Mouse (Mus musculus): ENCODE results near the gene A930017K11Rik. TPM values are rescaled to one million over a fixed set of nuclear protein-coding genes. Genes with fewer than 3 reads are reported as not detected.

A930017K11Rik gene
- polyA plus RNA-seq (2014; fragmentation: Nextera tagmentation; extraction: Ambion mirVana): 0.16 and 0.26 TPM in 2 replicates

GRCm38 (mm10) chr17:25951803-25952623 is at the start of gene A930017K11Rik:
TSS of gene A930017K11Rik (minus strand) at chr17:25952565.
- H3K4me1 ChIP-seq (ENCODE audit: insufficient read depth): no peaks in the 10 kb centered on the region
- H3K4me2 ChIP-seq: peak within 1 kb of the TSS; percentile 74
- H3K4me3 ChIP-seq (ENCODE audit: low read depth, low read length): peak within 1 kb of the TSS; percentile 41
- TF ChIP-seq CTCF (IDR thresholded peaks at IDR 0.05; ENCODE audit: low read depth): no peak
- DNase-seq (peak; percentile 43), ATAC-seq (ENCODE audit: insufficient read depth) (0 out of 2 replicates have a peak, but pooled peaks have one; percentile 35)
- peak within 1 kb of the TSS; percentile 0; the same call in 1 of the 2 replicates for H3K9ac ChIP-seq
- WGBS: 1% methylated on average over 57 of the region's 58 CpGs
- H3K9me3 ChIP-seq (ENCODE audit: low read depth, low read length): no peaks in the 10 kb centered on the region
- H3K36me3 ChIP-seq (ENCODE audit: insufficient read depth): 0 out of 2 replicates have a peak, but pooled peaks cover 2% of the 10 kb centered on the region
- H3K27me3 ChIP-seq (ENCODE audit: insufficient read depth, low read length): peaks cover 40% of the 10 kb centered on the region
- no peak within 1 kb of the TSS for H3K27ac ChIP-seq (ENCODE audit: low read depth)

GRCm38 (mm10) chr17:25998425-25998824 is 46.1 kb upstream of the A930017K11Rik start:
- no peaks in the 10 kb centered on the region for H3K4me1 ChIP-seq (ENCODE audit: insufficient read depth)
- H3K36me3 ChIP-seq (ENCODE audit: insufficient read depth): peaks cover 28% of the 10 kb centered on the region; the same call in 1 of the 2 replicates
- WGBS: 89% methylated on average over 11 of the region's 11 CpGs
- no peak overlapping the region for H3K4me3 ChIP-seq (ENCODE audit: low read depth, low read length)
- DNase-seq (no peak), ATAC-seq (ENCODE audit: insufficient read depth) (no peak)
- H3K9me3 ChIP-seq (ENCODE audit: low read depth, low read length): no peaks in the 10 kb centered on the region
- no peak overlapping the region for H3K27ac ChIP-seq (ENCODE audit: low read depth)
- H3K9ac ChIP-seq: no peak overlapping the region
- no peak overlapping the region for H3K4me2 ChIP-seq
- TF ChIP-seq CTCF (IDR thresholded peaks at IDR 0.05; ENCODE audit: low read depth): no peak
- no peaks in the 10 kb centered on the region for H3K27me3 ChIP-seq (ENCODE audit: insufficient read depth, low read length)

GRCm38 (mm10) chr17:25993489-25993888 is 41.1 kb upstream of the A930017K11Rik start:
- 82% methylated on average over 3 of the region's 3 CpGs for WGBS
- Histone ChIP-seq H3K9ac (no peak overlapping the region), H3K36me3 (ENCODE audit: insufficient read depth) (peaks cover 67% of the 10 kb centered on the region), H3K27ac (ENCODE audit: low read depth) (no peak overlapping the region), H3K9me3 (ENCODE audit: low read depth, low read length) (no peaks in the 10 kb centered on the region), H3K4me3 (ENCODE audit: low read depth, low read length) (no peak overlapping the region), H3K4me1 (ENCODE audit: insufficient read depth) (no peaks in the 10 kb centered on the region), H3K27me3 (ENCODE audit: insufficient read depth, low read length) (no peaks in the 10 kb centered on the region), H3K4me2 (no peak overlapping the region)
- no peak for TF ChIP-seq CTCF (IDR thresholded peaks at IDR 0.05; ENCODE audit: low read depth)
- no peak for DNase-seq
- ATAC-seq (ENCODE audit: insufficient read depth): no peak

GRCm38 (mm10) chr17:25992274-25992673 is 39.9 kb upstream of the A930017K11Rik start:
- no peak for ATAC-seq (ENCODE audit: insufficient read depth)

GRCm38 (mm10) chr17:25990331-25990730 is 38.0 kb upstream of the A930017K11Rik start:
- no peaks in the 10 kb centered on the region for H3K9me3 ChIP-seq (ENCODE audit: low read depth, low read length)
- no peak for DNase-seq
- H3K4me2 ChIP-seq: no peak overlapping the region
- no peak overlapping the region for H3K9ac ChIP-seq
- H3K27me3 ChIP-seq (ENCODE audit: insufficient read depth, low read length): no peaks in the 10 kb centered on the region
- no peak for ATAC-seq (ENCODE audit: insufficient read depth)
- no peak overlapping the region for H3K27ac ChIP-seq (ENCODE audit: low read depth)
- H3K4me1 ChIP-seq (ENCODE audit: insufficient read depth): no peaks in the 10 kb centered on the region
- no peak overlapping the region for H3K4me3 ChIP-seq (ENCODE audit: low read depth, low read length)
- peaks cover 51% of the 10 kb centered on the region for H3K36me3 ChIP-seq (ENCODE audit: insufficient read depth)
- WGBS: 90% methylated on average over 5 of the region's 5 CpGs
- TF ChIP-seq CTCF (IDR thresholded peaks at IDR 0.05; ENCODE audit: low read depth): no peak

More at GRCm38 (mm10) chr17:25992274-25992673, 39.9 kb upstream of the A930017K11Rik start:
- Histone ChIP-seq H3K27me3 (ENCODE audit: insufficient read depth, low read length) (no peaks in the 10 kb centered on the region), H3K27ac (ENCODE audit: low read depth) (no peak overlapping the region), H3K9me3 (ENCODE audit: low read depth, low read length) (no peaks in the 10 kb centered on the region), H3K4me3 (ENCODE audit: low read depth, low read length) (no peak overlapping the region), H3K4me2 (no peak overlapping the region), H3K9ac (no peak overlapping the region), H3K4me1 (ENCODE audit: insufficient read depth) (no peaks in the 10 kb centered on the region), H3K36me3 (ENCODE audit: insufficient read depth) (peaks cover 59% of the 10 kb centered on the region)
- WGBS: 98% methylated on average over 4 of the region's 4 CpGs
- DNase-seq: no peak
- no peak for TF ChIP-seq CTCF (IDR thresholded peaks at IDR 0.05; ENCODE audit: low read depth)

- Histone ChIP-seq H3K27me3 (ENCODE audit: insufficient read depth, low read length) (no peaks in the 10 kb centered on the region), H3K9me3 (ENCODE audit: low read depth, low read length) (no peaks in the 10 kb centered on the region)
- peak; percentile 100 for ATAC-seq (ENCODE audit: insufficient read depth)
These were observed 33.2 kb upstream of the A930017K11Rik start, which contains the start of gene Capn15 for GRCm38 (mm10) chr17:25985306-25986294. TSS of gene Capn15 (minus strand) at chr17:25985796.

More at GRCm38 (mm10) chr17:25985306-25986294, 33.2 kb upstream of the A930017K11Rik start, which contains the start of gene Capn15:
- Histone ChIP-seq H3K4me2 (peak within 1 kb of the TSS; percentile 88), H3K27ac (ENCODE audit: low read depth) (peak within 1 kb of the TSS; percentile 62), H3K4me3 (ENCODE audit: low read depth, low read length) (peak within 1 kb of the TSS; percentile 95), H3K36me3 (ENCODE audit: insufficient read depth) (peaks cover 18% of the 10 kb centered on the region), H3K4me1 (ENCODE audit: insufficient read depth) (0 out of 2 replicates have a peak, but pooled peaks cover 6% of the 10 kb centered on the region), H3K9ac (peak within 1 kb of the TSS; percentile 88)
- no peak for TF ChIP-seq CTCF (IDR thresholded peaks at IDR 0.05; ENCODE audit: low read depth)
- WGBS: under 1% methylated on average over 91 of the region's 91 CpGs
- DNase-seq: peak; percentile 99
